Mouse (Mus musculus) lung, adult 2 months (tissue): Measurements from ENCODE around the gene Fli1. TPM values are rescaled to one million over a fixed set of nuclear protein-coding genes. Genes with fewer than 3 reads are reported as not detected.

Experiments
- DNase-seq: peaks from one replicate; pipeline ENCODE4 v3.0.0; 2022
- H3K4me1 ChIP-seq: fragments of 200-500 bp; 2 replicates; pipeline ENCODE4 v1.6.1; 2011; ENCODE audit warnings: low read length; ENCODE audit not compliant: control insufficient read depth, insufficient read depth
- H3K4me3 ChIP-seq: fragments of 200-500 bp; replicated peaks from 2 replicates; pipeline ENCODE3; 2011; ENCODE audit warnings: low read depth, mild to moderate bottlenecking, control low read depth, low read length; ENCODE audit errors: extremely low read depth
- CTCF ChIP-seq: fragments of 200-500 bp; IDR thresholded peaks from 2 replicates; pipeline ENCODE4 v1.5.1; 2011; ENCODE audit warnings: mild to moderate bottlenecking, low read length, control low read depth; ENCODE audit not compliant: insufficient read depth
- POLR2A ChIP-seq: fragments of 200-500 bp; IDR thresholded peaks from 2 replicates; pipeline ENCODE4 v1.6.1; 2011; ENCODE audit warnings: low read depth, mild to moderate bottlenecking, control low read depth, low read length, borderline replicate concordance; ENCODE audit errors: extremely low read depth
- WGBS: fragments of 180-500 bp; shearing (Covaris S2); methylation state at CpG from one replicate; pipeline ENCODE4 v1.1.7; 2018; 5-methylcytosine and 5-hydroxymethylcytosine counted together
- polyA plus RNA-seq: library from polyadenylated mRNA; depleted of rRNA; stranded (reverse); fragments of >200 nt; gene quantifications from 2 replicates; pipeline ENCODE4 v1.2.3, GENCODE M21; 2012

The Fli1 gene
- polyA plus RNA-seq, 1 experiment: 14.1 TPM

DNA sequence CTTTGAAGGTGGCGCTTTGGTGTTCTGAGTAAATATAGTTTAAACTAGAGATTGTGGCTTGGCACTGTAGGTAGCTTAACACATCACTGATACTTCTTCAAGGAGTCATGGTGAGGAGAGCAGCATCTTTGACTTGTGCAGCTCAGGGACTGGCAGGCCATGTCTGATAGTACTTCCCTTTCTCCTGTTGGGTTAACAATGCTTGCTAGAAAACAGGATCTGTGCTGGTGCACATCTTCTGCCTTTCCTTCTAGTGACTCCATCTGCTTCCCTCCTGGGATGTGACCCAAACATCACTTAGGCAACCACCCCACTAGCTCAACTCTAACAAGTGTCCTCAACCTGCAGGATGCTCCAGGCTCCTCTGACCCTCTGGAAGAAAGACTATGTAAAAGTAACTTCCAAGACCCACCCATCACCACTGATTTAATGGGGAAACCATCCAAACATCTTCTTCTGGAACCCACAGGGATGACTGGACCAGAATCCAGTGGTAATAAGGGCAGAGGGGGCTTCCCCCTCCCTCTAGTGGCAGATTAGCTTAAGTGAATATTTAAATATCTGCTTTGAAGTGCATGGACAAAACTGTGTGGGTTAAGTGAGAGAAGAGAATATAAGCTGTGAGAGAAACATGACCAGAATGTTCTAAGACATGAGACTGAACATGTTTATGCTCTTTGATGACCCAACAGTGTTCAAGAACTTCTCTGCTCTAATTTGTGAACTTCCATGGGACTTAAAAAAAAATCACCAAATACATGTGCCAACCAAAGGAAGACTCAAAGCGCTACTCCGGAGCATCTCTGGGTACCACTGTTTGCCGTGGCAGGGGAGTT, 48.9 kb downstream of the Fli1 start:
- 86% methylated on average over 4 of the region's 4 CpGs for WGBS
- no peak overlapping the region for H3K4me3 ChIP-seq
- TF ChIP-seq CTCF (no peak), POLR2A (no peak)
- DNase-seq: no peak
- peaks cover 2% of the 10 kb centered on the region; the same call in 1 of the 2 replicates for H3K4me1 ChIP-seq

GRCm38 (mm10) chr9:32492753-32493152, 49.9 kb downstream of the Fli1 start:
- no peak for TF ChIP-seq POLR2A
- Histone ChIP-seq H3K4me3 (no peak overlapping the region), H3K4me1 (peaks cover 2% of the 10 kb centered on the region; the same call in 1 of the 2 replicates)
- no peak for DNase-seq
- WGBS: 41% methylated on average over 2 of the region's 2 CpGs

DNA sequence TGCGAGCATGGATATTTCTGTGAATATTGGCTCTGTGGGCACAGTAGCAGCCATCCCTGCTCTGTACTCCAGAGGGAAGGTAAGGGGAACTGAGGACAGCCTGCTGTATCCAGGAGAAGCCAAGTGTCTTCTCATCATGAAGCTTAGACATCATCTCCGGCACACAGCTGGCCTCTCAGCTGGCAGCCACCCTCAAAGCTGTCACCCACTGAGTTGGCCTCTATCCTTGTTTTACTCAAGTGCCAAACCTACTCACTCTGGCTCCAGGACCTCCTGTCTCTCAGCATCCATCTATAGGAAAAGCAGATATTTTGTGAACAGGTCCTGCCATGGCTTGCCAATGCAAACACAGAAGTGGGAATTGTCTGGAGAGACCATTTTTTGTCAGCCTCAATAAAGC, 51.2 kb downstream of the Fli1 start:
- DNase-seq: no peak
- TF ChIP-seq CTCF: no peak
- no peak for TF ChIP-seq POLR2A
- H3K4me1 ChIP-seq: peaks cover 2% of the 10 kb centered on the region; the same call in 1 of the 2 replicates
- WGBS: 80% methylated on average over 2 of the region's 2 CpGs
- H3K4me3 ChIP-seq: no peak overlapping the region

DNA sequence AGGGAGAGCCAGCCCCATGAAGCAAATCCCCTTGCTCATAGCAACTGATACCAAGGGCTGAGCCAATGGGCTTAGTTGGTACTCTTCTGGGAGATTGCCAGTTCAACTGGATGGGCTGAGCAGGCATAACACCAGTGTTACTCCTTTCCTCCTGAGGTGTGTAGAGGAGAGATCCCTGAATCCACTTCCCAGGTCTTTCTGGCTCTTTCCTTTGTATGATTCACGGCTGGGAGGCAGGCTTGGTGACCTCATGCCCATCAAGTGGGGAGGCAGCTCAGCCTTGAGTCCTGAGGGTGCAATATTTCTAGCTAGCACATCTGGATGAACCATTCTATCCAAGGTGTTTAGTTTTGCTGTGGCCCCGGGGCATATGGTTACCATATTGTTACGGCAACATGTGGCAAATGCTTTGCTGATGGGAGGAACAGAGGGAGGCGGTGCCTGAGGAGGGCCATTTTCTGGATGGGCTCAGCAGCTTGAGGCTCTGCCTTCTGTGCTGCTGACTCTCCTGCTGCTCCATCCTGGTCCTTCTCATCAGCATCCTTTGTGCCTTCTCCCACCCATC, 52.8 kb downstream of the Fli1 start:
- no peak for DNase-seq
- H3K4me3 ChIP-seq: no peak overlapping the region
- WGBS: 79% methylated on average over 4 of the region's 4 CpGs
- TF ChIP-seq CTCF: no peak
- TF ChIP-seq POLR2A: no peak
- peaks cover 2% of the 10 kb centered on the region; the same call in 1 of the 2 replicates for H3K4me1 ChIP-seq

DNA sequence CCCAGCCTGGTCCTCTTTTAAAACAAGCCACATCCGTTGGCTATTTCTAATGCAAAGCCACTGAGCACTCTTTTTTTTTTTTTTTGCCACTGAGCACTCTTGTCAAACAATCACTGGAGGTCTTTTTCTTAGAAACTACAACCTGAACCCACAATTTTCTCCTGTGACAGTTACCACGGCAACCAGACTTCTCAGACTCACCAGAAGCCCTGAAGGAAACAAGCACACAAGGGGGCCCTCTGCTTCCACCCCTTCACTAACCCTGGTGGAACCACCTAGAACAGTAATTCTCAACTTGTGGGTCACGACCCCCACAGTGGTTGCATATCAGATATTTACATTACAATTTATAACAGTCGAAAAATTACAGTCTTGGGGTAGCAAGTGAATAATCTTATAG, 53.3 kb downstream of the Fli1 start:
- WGBS: 47% methylated on average over 4 of the region's 4 CpGs
- no peak for DNase-seq
- Histone ChIP-seq H3K4me1 (peaks cover 2% of the 10 kb centered on the region; the same call in 1 of the 2 replicates), H3K4me3 (no peak overlapping the region)
- no peak for TF ChIP-seq POLR2A
- no peak for TF ChIP-seq CTCF

DNA sequence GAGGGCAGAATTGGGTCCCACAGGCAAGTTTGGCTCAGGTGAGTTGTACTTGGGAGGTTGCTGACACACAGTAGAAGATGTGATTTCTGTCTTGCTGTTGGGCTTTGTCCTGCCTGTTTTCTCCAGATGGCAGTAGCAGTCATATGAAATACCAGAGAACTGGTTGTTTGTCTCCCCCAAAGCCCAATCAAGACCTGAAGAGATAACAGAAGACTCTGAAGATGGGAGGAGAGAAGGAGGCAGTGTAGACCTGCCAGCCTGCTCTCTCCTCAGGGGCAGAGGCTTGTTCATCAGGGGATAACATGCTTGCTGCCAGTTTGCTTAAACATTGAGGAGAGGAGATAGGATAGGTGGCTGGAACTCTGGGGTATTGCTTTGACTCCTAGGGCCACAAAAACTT, 54.0 kb downstream of the Fli1 start:
- DNase-seq: no peak
- Histone ChIP-seq H3K4me1 (peaks cover 2% of the 10 kb centered on the region; the same call in 1 of the 2 replicates), H3K4me3 (no peak overlapping the region)
- TF ChIP-seq POLR2A (no peak), CTCF (no peak)

GRCm38 (mm10) chr9:32487823-32488222, 54.8 kb downstream of the Fli1 start:
- H3K4me1 ChIP-seq: no peaks in the 10 kb centered on the region
- no peak overlapping the region for H3K4me3 ChIP-seq
- 88% methylated on average over 5 of the region's 5 CpGs for WGBS
- TF ChIP-seq POLR2A: no peak
- no peak for TF ChIP-seq CTCF
- no peak for DNase-seq

- WGBS: 77% methylated on average over 4 of the region's 4 CpGs
- no peaks in the 10 kb centered on the region for H3K4me1 ChIP-seq
These were observed 55.3 kb downstream of the Fli1 start for GRCm38 (mm10) chr9:32487401-32487800.

GRCm38 (mm10) chr9:32480418-32480817, 62.2 kb downstream of the Fli1 start:
- no peak for TF ChIP-seq CTCF
- TF ChIP-seq POLR2A: no peak
- no peak for DNase-seq
- Histone ChIP-seq H3K4me3 (no peak overlapping the region), H3K4me1 (no peaks in the 10 kb centered on the region)
- 55% methylated on average over 5 of the region's 5 CpGs for WGBS

More at GRCm38 (mm10) chr9:32487401-32487800, 55.3 kb downstream of the Fli1 start:
- H3K4me3 ChIP-seq: no peak overlapping the region
- no peak for TF ChIP-seq CTCF
- no peak for TF ChIP-seq POLR2A
- no peak for DNase-seq

GRCm38 (mm10) chr9:32478799-32479198, 63.9 kb downstream of the Fli1 start:
- DNase-seq: no peak
- no peaks in the 10 kb centered on the region for H3K4me1 ChIP-seq
- TF ChIP-seq CTCF (no peak), POLR2A (no peak)
- no peak overlapping the region for H3K4me3 ChIP-seq
- 59% methylated on average over 3 of the region's 3 CpGs for WGBS

DNA sequence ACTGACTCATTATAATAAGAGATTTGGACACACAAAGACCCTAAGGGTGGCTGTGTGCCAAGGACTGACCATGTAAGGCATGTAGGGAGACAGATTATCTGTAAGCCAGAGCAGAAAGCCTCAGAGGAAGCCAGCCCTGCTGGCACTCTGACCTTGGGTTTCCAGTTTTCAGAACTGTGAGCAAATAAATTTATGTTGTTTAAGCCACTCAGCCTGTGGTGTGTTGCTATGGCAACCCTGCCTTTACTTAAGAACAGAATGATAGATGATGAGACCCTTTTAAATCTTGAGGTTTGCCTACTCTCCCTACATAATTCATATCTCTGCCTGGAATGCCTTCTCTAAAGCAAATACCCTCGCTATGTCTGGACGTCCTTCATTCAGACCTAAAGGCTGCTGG, 64.6 kb downstream of the Fli1 start:
- H3K4me3 ChIP-seq: no peak overlapping the region
- DNase-seq: no peak
- TF ChIP-seq POLR2A (no peak), CTCF (no peak)
- H3K4me1 ChIP-seq: no peaks in the 10 kb centered on the region
- 38% methylated on average over 2 of the region's 2 CpGs for WGBS
